Mouse (Mus musculus) forebrain, postnatal 0 days (tissue): ENCODE data around the gene Aspscr1. TPM values are rescaled to one million over a fixed set of nuclear protein-coding genes. Genes with fewer than 3 reads are reported as not detected.
A peak's percentile ranks its signal among the peaks of the same experiment; 100 is the strongest.

Experiments used
- ATAC-seq: fragments of 200-750 bp; cut with Nextera tagmentation; 2 replicates; pipeline ENCODE4 v1.8.0; 2017; ENCODE audit warnings: mild to moderate bottlenecking, moderate library complexity
- DNase-seq: peaks from one replicate; pipeline ENCODE4 v3.0.0-alpha.2; 2015
- H3K27ac ChIP-seq: fragments of 300-500 bp; sonication (generic); 2 replicates; pipeline ENCODE4 v1.5.1; 2014; ENCODE audit warnings: low read depth, mild to moderate bottlenecking, antibody characterized with exemption, low read length, moderate library complexity, mixed read lengths
- H3K27me3 ChIP-seq: fragments of 300-500 bp; sonication (generic); 2 replicates; pipeline ENCODE4 v1.6.1; 2014; ENCODE audit warnings: mild to moderate bottlenecking, low read length, mixed read lengths; ENCODE audit not compliant: insufficient read depth
- H3K36me3 ChIP-seq: fragments of 300-500 bp; sonication (generic); 2 replicates; pipeline ENCODE4 v1.6.1; 2014; ENCODE audit warnings: mild to moderate bottlenecking, moderate library complexity; ENCODE audit not compliant: insufficient read depth
- H3K4me1 ChIP-seq: fragments of 300-500 bp; sonication (generic); 2 replicates; pipeline ENCODE4 v1.6.1; 2014; ENCODE audit warnings: antibody characterized with exemption; ENCODE audit not compliant: insufficient read depth
- H3K4me2 ChIP-seq: fragments of 300-500 bp; sonication (generic); 2 replicates; pipeline ENCODE4 v1.6.1; 2014; ENCODE audit warnings: low read depth, mild to moderate bottlenecking, moderate library complexity
- H3K4me3 ChIP-seq: fragments of 300-500 bp; sonication (generic); 2 replicates; pipeline ENCODE4 v1.5.1; 2014; ENCODE audit warnings: low read depth, low read length, mixed read lengths
- H3K9ac ChIP-seq: fragments of 300-500 bp; sonication (generic); 2 replicates; pipeline ENCODE4 v1.6.1; 2014; ENCODE audit warnings: mild to moderate bottlenecking
- H3K9me3 ChIP-seq: fragments of 300-500 bp; sonication (generic); 2 replicates; pipeline ENCODE4 v1.6.1; 2016; ENCODE audit warnings: low read length
- CTCF ChIP-seq: sonication (generic); IDR thresholded peaks from 2 replicates; pipeline ENCODE4 v1.5.1; 2016; ENCODE audit warnings: antibody characterized with exemption, control low read depth, low read depth
- WGBS: fragments of 180-500 bp; shearing (Covaris S2); extraction: QIAGEN DNeasy Blood & Tissue Kit; methylation state at CpG from one replicate; pipeline ENCODE4 v1.1.7; 2014; 5-methylcytosine and 5-hydroxymethylcytosine counted together
- polyA plus RNA-seq: library from polyadenylated mRNA; unstranded; fragments of >200 nt; fragmentation: Nextera tagmentation; extraction: Ambion mirVana; gene quantifications from 2 replicates; pipeline ENCODE4 v1.2.1, GENCODE M21; 2015
- total RNA-seq: library from RNA; depleted of rRNA; stranded (reverse); fragments of >200 nt; gene quantifications from 2 replicates; pipeline ENCODE4 v1.2.3, GENCODE M21; 2014

The Aspscr1 gene
- total and polyA plus RNA-seq, 2 experiments from 2014 or later = 102 to 137 TPM

GRCm38 (mm10) chr11:120642939-120643600 is 29.7 kb upstream of the Aspscr1 start:
- Histone ChIP-seq H3K9me3 (no peaks in the 10 kb centered on the region), H3K4me1 (peaks cover 12% of the 10 kb centered on the region; the same call in 1 of the 2 replicates), H3K36me3 (no peaks in the 10 kb centered on the region), H3K27ac (no peak overlapping the region; the same call in 1 of the 2 replicates), H3K27me3 (no peaks in the 10 kb centered on the region), H3K4me2 (peak overlapping the region; percentile 68), H3K9ac (peak overlapping the region; percentile 60), H3K4me3 (peak overlapping the region; percentile 43)
- WGBS = 4% methylated on average over 18 of the region's 18 CpGs
- DNase-seq (no peak), ATAC-seq (peak; percentile 48)
- TF ChIP-seq CTCF = no peak

GRCm38 (mm10) chr11:120643601-120643987 is 29.2 kb upstream of the Aspscr1 start, which contains the start of gene Pycr1:
Pycr1 (minus strand) TSS chr11:120643769.
- DNase-seq (peak; percentile 95), ATAC-seq (peak; percentile 100)
- no peaks in the 10 kb centered on the region for H3K36me3 ChIP-seq
- H3K4me2 ChIP-seq = peak within 1 kb of the TSS; percentile 68
- no peaks in the 10 kb centered on the region for H3K27me3 ChIP-seq
- under 1% methylated on average over 15 of the region's 15 CpGs for WGBS
- H3K9me3 ChIP-seq = no peaks in the 10 kb centered on the region
- H3K9ac ChIP-seq = peak within 1 kb of the TSS; percentile 60
- H3K4me1 ChIP-seq = peaks cover 12% of the 10 kb centered on the region; the same call in 1 of the 2 replicates
- no peak within 1 kb of the TSS; the same call in 1 of the 2 replicates for H3K27ac ChIP-seq
- TF ChIP-seq CTCF = no peak
- H3K4me3 ChIP-seq = peak within 1 kb of the TSS; percentile 43

GRCm38 (mm10) chr11:120647047-120647830 is 25.5 kb upstream of the Aspscr1 start:
- Histone ChIP-seq H3K27ac (no peak overlapping the region), H3K36me3 (no peaks in the 10 kb centered on the region), H3K4me3 (no peak overlapping the region), H3K4me2 (peak overlapping the region; percentile 42), H3K9me3 (no peaks in the 10 kb centered on the region), H3K27me3 (no peaks in the 10 kb centered on the region), H3K9ac (peak overlapping the region; percentile 44; the same call in 1 of the 2 replicates), H3K4me1 (peaks cover 12% of the 10 kb centered on the region; the same call in 1 of the 2 replicates)
- no peak for TF ChIP-seq CTCF
- 87% methylated on average over 35 of the region's 35 CpGs for WGBS
- DNase-seq = no peak
- no peak for ATAC-seq

- Histone ChIP-seq H3K36me3 (no peaks in the 10 kb centered on the region), H3K27me3 (no peaks in the 10 kb centered on the region), H3K27ac (no peak within 1 kb of the TSS), H3K4me1 (peaks cover 5% of the 10 kb centered on the region; the same call in 1 of the 2 replicates), H3K9me3 (no peaks in the 10 kb centered on the region), H3K4me2 (peak within 1 kb of the TSS; percentile 42), H3K9ac (peak within 1 kb of the TSS; percentile 44), H3K4me3 (peak within 1 kb of the TSS; percentile 21)
- no peak for TF ChIP-seq CTCF
- DNase-seq (no peak), ATAC-seq (no peak)
- 8% methylated on average over 13 of the region's 13 CpGs for WGBS
Observed at GRCm38 (mm10) chr11:120648001-120648476, 24.7 kb upstream of the Aspscr1 start, which contains the start of gene Myadml2. Myadml2 (minus strand) TSS chr11:120648158.

GRCm38 (mm10) chr11:120651872-120652271 is 20.9 kb upstream of the Aspscr1 start:
- H3K27ac ChIP-seq = no peak overlapping the region
- 67% methylated on average over 3 of the region's 3 CpGs for WGBS
- H3K36me3 ChIP-seq = no peaks in the 10 kb centered on the region
- ATAC-seq (no peak), DNase-seq (no peak)
- no peak overlapping the region for H3K4me3 ChIP-seq
- H3K4me1 ChIP-seq = no peaks in the 10 kb centered on the region
- peak; percentile 33; the same call in 1 of the 2 replicates for TF ChIP-seq CTCF
- 0 out of 2 replicates have a peak, but pooled peaks cover 4% of the 10 kb centered on the region for H3K27me3 ChIP-seq
- no peak overlapping the region for H3K4me2 ChIP-seq
- no peak overlapping the region for H3K9ac ChIP-seq
- no peaks in the 10 kb centered on the region for H3K9me3 ChIP-seq

GRCm38 (mm10) chr11:120654741-120655140 is 18.0 kb upstream of the Aspscr1 start:
- ATAC-seq = no peak
- no peak overlapping the region for H3K27ac ChIP-seq
- H3K36me3 ChIP-seq = no peaks in the 10 kb centered on the region
- no peaks in the 10 kb centered on the region for H3K4me1 ChIP-seq
- H3K9ac ChIP-seq = no peak overlapping the region
- H3K27me3 ChIP-seq = peaks cover 30% of the 10 kb centered on the region
- TF ChIP-seq CTCF = no peak
- H3K9me3 ChIP-seq = no peaks in the 10 kb centered on the region
- no peak overlapping the region for H3K4me2 ChIP-seq
- no peak for DNase-seq
- no peak overlapping the region for H3K4me3 ChIP-seq
- 71% methylated on average over 3 of the region's 3 CpGs for WGBS

- DNase-seq = no peak
- ATAC-seq = no peak
- H3K9ac ChIP-seq = no peak overlapping the region
- no peaks in the 10 kb centered on the region for H3K9me3 ChIP-seq
- no peaks in the 10 kb centered on the region for H3K36me3 ChIP-seq
- no peaks in the 10 kb centered on the region for H3K4me1 ChIP-seq
- no peak overlapping the region for H3K27ac ChIP-seq
- TF ChIP-seq CTCF = no peak
- H3K4me3 ChIP-seq = no peak overlapping the region
- H3K4me2 ChIP-seq = no peak overlapping the region
- WGBS = 89% methylated on average over 4 of the region's 4 CpGs
- H3K27me3 ChIP-seq = peaks cover 54% of the 10 kb centered on the region
Observed at GRCm38 (mm10) chr11:120657301-120657700, 15.5 kb upstream of the Aspscr1 start.
